Mouse (Mus musculus): ENCODE data around the gene 1700020A23Rik. TPM values are rescaled to one million over a fixed set of nuclear protein-coding genes. Genes with fewer than 3 reads are reported as not detected.

The 1700020A23Rik gene
- polyA plus RNA-seq (2015; fragmentation: Nextera tagmentation; extraction: Ambion mirVana): 0.39 TPM in 1 of 2 replicates, not detected in the other

GRCm38 (mm10) chr2:130404939-130405338 lies at the start of gene 1700020A23Rik, which contains the start of gene Gm28372:
TSS of gene 1700020A23Rik (plus strand) at chr2:130405259.
TSS of gene Gm28372 (plus strand) at chr2:130405239.

DNA sequence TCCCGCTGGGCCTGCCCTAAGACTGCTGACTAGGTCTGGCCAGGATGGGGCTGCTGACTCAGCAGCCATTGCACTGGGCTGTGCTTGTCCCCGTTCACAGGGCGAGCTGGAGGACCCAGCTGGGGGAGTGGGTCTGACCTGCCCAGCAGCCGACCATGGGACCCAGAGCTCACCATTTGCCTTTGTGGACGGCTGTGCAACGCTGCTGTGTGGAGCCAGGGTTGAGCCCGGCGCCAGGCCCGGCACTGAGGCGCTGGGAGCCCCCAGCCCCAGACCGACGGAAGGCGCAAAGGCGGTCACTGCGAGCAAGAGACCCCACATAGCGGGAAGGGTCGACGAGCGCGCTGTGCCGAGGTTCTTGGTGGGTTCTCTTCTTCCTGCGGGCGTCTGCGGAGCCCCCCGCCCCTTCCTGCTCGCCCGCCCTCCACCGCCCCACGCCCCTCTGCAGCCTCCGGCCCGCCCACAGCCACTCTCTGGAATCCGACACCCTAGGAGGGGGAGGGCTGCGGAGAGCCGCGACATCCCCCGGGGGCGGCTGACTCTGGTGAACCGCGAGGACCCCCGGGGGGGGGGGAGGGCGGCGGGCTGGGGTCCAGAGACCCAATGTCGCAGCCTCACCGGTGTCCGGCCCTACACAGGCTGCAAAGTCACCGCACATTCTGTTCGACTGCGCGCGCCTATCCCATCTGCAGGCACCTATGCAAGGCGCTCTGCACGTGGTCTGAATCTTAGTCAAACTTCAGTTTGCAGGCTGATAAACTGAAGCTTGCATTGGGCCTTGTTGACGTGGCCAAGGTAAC lies 7.7 kb upstream of the 1700020A23Rik start, which contains the start of gene Cpxm1:
TSS of gene Cpxm1 (minus strand) at position 389 of the 800 bp plus-strand sequence.

GRCm38 (mm10) chr2:130406178-130406577 lies 1.1 kb downstream of the 1700020A23Rik start, which contains the start of gene Tmem239:
TSS of gene Tmem239 (plus strand) at chr2:130406478.

DNA sequence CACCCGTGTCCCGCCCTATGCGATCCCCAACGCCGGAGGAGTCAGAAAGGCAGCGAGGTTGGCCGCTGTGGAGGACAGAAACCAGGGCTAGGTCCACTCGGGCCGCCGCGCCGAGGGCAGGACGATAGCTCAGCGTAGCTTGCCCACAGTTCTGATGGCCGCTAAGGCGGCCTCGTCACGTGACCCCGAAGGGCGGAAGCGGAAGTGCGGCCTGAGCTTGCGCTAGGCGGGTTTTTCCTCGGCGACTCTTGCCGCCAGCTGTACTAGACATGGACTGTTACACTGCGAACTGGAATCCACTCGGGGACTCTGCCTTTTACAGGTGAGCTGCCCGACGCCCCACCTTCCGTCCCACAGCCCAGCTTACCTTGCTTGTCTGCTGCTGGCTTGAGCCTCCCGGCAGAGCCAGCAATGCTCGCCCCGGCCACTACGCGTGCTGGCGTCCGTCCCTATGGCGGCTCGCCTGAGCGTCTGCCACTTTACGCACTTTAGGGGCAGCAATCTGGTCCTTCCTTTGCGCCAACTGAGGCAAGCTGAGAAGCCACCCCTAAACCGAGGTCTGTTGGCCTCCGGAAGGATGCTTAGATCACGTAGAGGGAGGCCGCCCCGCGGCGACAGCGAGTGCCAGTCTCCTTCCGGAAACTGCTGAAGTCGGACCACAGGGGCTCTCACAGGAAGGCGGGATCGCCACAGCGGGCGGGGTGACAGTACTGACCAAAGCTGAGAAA lies 19.2 kb downstream of the 1700020A23Rik start, which contains the start of the genes Vps16 and Pced1a:
TSS of gene Vps16 (plus strand) at position 214 of the 728 bp plus-strand sequence.
TSS of gene Pced1a (minus strand) at position 576 of the 728 bp plus-strand sequence.

DNA sequence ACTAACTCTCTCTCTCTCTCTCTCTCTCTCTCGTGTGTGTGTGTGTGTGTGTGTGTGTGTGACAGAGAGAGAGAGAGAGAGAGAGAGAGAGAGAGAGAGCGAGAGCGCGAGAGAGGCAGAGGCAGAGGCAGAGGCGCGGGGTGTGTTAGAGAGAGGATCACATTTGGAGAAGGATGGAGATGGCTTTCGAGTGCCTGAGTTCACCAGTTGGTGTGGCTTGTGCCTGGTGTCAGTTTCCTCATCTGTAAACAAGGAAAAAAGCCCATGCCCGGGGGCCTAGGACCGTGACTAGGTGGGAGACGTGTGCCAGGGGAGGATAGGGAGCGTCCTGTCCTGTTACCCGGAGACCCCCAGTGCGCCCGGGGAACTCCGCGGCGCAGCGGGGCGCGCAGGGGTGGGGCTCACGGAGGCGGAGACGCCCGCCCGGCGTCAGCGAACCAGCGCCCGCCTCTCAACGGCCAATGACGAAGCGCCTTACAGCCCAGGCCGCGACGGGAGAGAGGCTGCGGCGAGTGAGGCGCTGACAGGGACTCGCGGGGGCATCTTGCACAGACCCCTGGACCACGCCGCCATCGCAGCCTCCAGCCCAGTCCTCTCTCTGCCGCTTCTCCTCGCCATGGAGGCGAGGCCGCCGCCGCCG lies 44.9 kb downstream of the 1700020A23Rik start, which contains the start of gene Ptpra:
TSS of gene Ptpra (plus strand) at position 485 of the 640 bp plus-strand sequence.

Other genes starting within 250 kb of the 1700020A23Rik start
- gene Snrpb, start 225.9 kb upstream of the 1700020A23Rik start, polyA plus RNA-seq (2015; fragmentation: Nextera tagmentation; extraction: Ambion mirVana): 329 and 360 TPM in 2 replicates
- gene Tmc2, start 210.1 kb upstream of the 1700020A23Rik start, polyA plus RNA-seq (2015; fragmentation: Nextera tagmentation; extraction: Ambion mirVana): not detected in 2 replicates
- gene Nop56, start 130.8 kb upstream of the 1700020A23Rik start, polyA plus RNA-seq (2015; fragmentation: Nextera tagmentation; extraction: Ambion mirVana): 83.8 and 131 TPM in 2 replicates
- 134 and 179 TPM in 2 replicates for gene Idh3b, start 120.7 kb upstream of the 1700020A23Rik start, polyA plus RNA-seq (2015; fragmentation: Nextera tagmentation; extraction: Ambion mirVana)
- gene Ebf4, start 110.1 kb upstream of the 1700020A23Rik start, polyA plus RNA-seq (2015; fragmentation: Nextera tagmentation; extraction: Ambion mirVana): 3.4 and 4.7 TPM in 2 replicates
- 26.7 and 37.1 TPM in 2 replicates for gene Cpxm1, start 7.7 kb upstream of the 1700020A23Rik start, polyA plus RNA-seq (2015; fragmentation: Nextera tagmentation; extraction: Ambion mirVana)
- not detected in 2 replicates for gene Gm28372, start within 50 bp of the 1700020A23Rik start, polyA plus RNA-seq (2015; fragmentation: Nextera tagmentation; extraction: Ambion mirVana)
- gene Tmem239, start 1.2 kb downstream of the 1700020A23Rik start, polyA plus RNA-seq (2015; fragmentation: Nextera tagmentation; extraction: Ambion mirVana): 0.10 TPM in 1 of 2 replicates, not detected in the other
- 39.7 and 58.6 TPM in 2 replicates for gene Vps16, start 19.1 kb downstream of the 1700020A23Rik start, polyA plus RNA-seq (2015; fragmentation: Nextera tagmentation; extraction: Ambion mirVana)
- gene Pced1a, start 19.4 kb downstream of the 1700020A23Rik start, polyA plus RNA-seq (2015; fragmentation: Nextera tagmentation; extraction: Ambion mirVana): 8.3 and 11.9 TPM in 2 replicates
- gene Ptpra, start 45.0 kb downstream of the 1700020A23Rik start, polyA plus RNA-seq (2015; fragmentation: Nextera tagmentation; extraction: Ambion mirVana): 81.1 and 88.3 TPM in 2 replicates
- 69.6 and 92.3 TPM in 2 replicates for gene Mrps26, start 158.5 kb downstream of the 1700020A23Rik start, polyA plus RNA-seq (2015; fragmentation: Nextera tagmentation; extraction: Ambion mirVana)
- gene Oxt, start 170.9 kb downstream of the 1700020A23Rik start, polyA plus RNA-seq (2015; fragmentation: Nextera tagmentation; extraction: Ambion mirVana): 0.25 and 0.28 TPM in 2 replicates
- gene Avp, start 177.3 kb downstream of the 1700020A23Rik start, polyA plus RNA-seq (2015; fragmentation: Nextera tagmentation; extraction: Ambion mirVana): not detected in 2 replicates
- gene Fastkd5, start 224.8 kb downstream of the 1700020A23Rik start, polyA plus RNA-seq (2015; fragmentation: Nextera tagmentation; extraction: Ambion mirVana): 5.9 and 7.2 TPM in 2 replicates
- gene Ubox5, start 224.8 kb downstream of the 1700020A23Rik start, polyA plus RNA-seq (2015; fragmentation: Nextera tagmentation; extraction: Ambion mirVana): 5.8 and 7.4 TPM in 2 replicates
- gene Lzts3, start 237.5 kb downstream of the 1700020A23Rik start, polyA plus RNA-seq (2015; fragmentation: Nextera tagmentation; extraction: Ambion mirVana): 1.9 and 3.1 TPM in 2 replicates